Mouse (Mus musculus) C2C12 (cell line): Measurements from ENCODE around the gene Abhd12. TPM values are rescaled to one million over a fixed set of nuclear protein-coding genes. Genes with fewer than 3 reads are reported as not detected.
A peak's percentile ranks its signal among the peaks of the same experiment; 100 is the strongest.

Source experiments
- H3K27me3 ChIP-seq: one replicate; pipeline ENCODE4 v1.6.1; 2011; ENCODE audit not compliant: control insufficient read depth, insufficient read depth, insufficient read length
- H3K36me3 ChIP-seq: one replicate; pipeline ENCODE4 v1.6.1; 2011; ENCODE audit not compliant: control insufficient read depth, insufficient read depth
- H3K4me3 ChIP-seq: one replicate; pipeline ENCODE4 v1.5.1; 2011; ENCODE audit warnings: mild to moderate bottlenecking, control low read depth; ENCODE audit not compliant: poor library complexity, insufficient read depth, severe bottlenecking
- H3K79me2 ChIP-seq: one replicate; pipeline ENCODE4 v1.6.1; 2011; ENCODE audit not compliant: control insufficient read depth, insufficient read depth
- H3K79me3 ChIP-seq: one replicate; pipeline ENCODE4 v1.6.1; 2011; ENCODE audit warnings: low read depth, control low read depth
- H3ac ChIP-seq: one replicate; pipeline ENCODE3; 2011; ENCODE audit warnings: low read depth; ENCODE audit not compliant: control insufficient read depth, insufficient read length
- CEBPB ChIP-seq: IDR thresholded peaks from one replicate; pipeline ENCODE4 v1.6.1; 2011; ENCODE audit warnings: low read depth, mild to moderate bottlenecking, control low read depth, moderate library complexity
- CTCF ChIP-seq: IDR thresholded peaks from one replicate; pipeline ENCODE4 v1.5.1; 2011; ENCODE audit not compliant: control insufficient read depth, insufficient read depth, insufficient read length
- FOSL1 ChIP-seq: IDR thresholded peaks from one replicate; pipeline ENCODE4 v1.8.0; 2011; ENCODE audit warnings: mild to moderate bottlenecking, low read length; ENCODE audit not compliant: poor library complexity, insufficient read depth, severe bottlenecking
- MAX ChIP-seq: IDR thresholded peaks from one replicate; pipeline ENCODE4 v1.6.1; 2011; ENCODE audit warnings: mild to moderate bottlenecking, control low read depth
- MYOD1 ChIP-seq: IDR thresholded peaks from one replicate; pipeline ENCODE4 v1.6.1; 2011; ENCODE audit warnings: low read depth; ENCODE audit not compliant: control insufficient read depth, insufficient read length
- MYOG ChIP-seq: IDR thresholded peaks from one replicate; pipeline ENCODE4 v1.6.1; 2011; ENCODE audit not compliant: control insufficient read depth, insufficient read length; ENCODE audit errors: extremely low read depth
- USF1 ChIP-seq: IDR thresholded peaks from one replicate; pipeline ENCODE4 v1.6.1; 2011; ENCODE audit warnings: low read depth, mild to moderate bottlenecking, control low read depth, moderate library complexity
- polyA plus RNA-seq: library from polyadenylated mRNA; unstranded; fragments of >200 nt; fragmentation: generic; extraction: Trizol; gene quantifications from one replicate; pipeline ENCODE4 v1.2.1, GENCODE M21; 2012; ENCODE audit warnings: missing spikeins

The Abhd12 gene
- polyA plus RNA-seq, 1 experiment = 62.7 TPM

DNA sequence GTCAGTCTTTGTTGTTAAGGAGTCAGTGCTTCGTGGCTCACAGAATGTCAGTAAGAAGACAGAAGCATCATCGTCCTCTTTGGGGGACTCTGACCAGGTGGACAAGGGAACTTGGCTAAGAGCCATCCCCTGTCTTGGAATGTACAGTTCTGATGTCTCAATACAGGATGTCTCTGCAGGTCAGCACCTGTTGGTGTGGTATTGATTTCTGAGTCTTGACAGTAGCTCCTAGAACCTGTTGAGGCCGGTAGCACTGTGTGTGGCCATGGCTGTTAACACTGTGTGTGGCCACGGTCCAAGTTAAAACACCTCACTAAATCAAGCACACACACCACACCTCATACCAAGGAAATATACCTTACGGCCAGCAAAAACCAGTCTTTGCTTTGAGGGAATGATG lies 103.9 kb downstream of the Abhd12 start:
- Histone ChIP-seq H3K36me3 (peaks cover 26% of the 10 kb centered on the region), H3K79me2 (no peaks in the 10 kb centered on the region), H3K79me3 (no peaks in the 10 kb centered on the region), H3ac (no peak overlapping the region), H3K4me3 (no peak overlapping the region), H3K27me3 (no peaks in the 10 kb centered on the region)
- TF ChIP-seq FOSL1 (no peak), CTCF (no peak), MYOD1 (no peak), CEBPB (no peak), MYOG (no peak), MAX (no peak), USF1 (no peak)

DNA sequence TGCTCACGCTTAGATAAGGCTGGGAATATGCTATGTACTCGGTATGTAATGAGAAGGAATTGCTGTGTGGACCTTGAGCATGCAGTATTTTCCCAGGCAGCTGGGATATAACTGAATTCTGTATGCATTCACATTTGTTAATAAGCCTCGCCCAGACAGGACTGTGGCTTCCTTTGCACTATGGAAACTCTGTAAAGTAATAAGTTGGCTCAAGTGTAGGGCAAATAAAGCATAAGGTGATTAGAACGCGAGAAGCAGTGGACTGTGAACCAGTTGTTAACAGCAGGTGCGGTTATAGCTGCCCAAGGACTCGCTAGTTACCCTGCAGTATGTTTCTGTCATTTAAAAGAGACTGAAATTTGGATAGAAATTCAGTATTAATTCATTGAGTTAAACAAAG lies 106.5 kb downstream of the Abhd12 start:
- H3K27me3 ChIP-seq = no peaks in the 10 kb centered on the region
- no peak overlapping the region for H3K4me3 ChIP-seq
- H3K79me3 ChIP-seq = no peaks in the 10 kb centered on the region
- TF ChIP-seq CTCF (no peak), MAX (no peak)
- no peak overlapping the region for H3ac ChIP-seq
- peaks cover 11% of the 10 kb centered on the region for H3K36me3 ChIP-seq
- no peaks in the 10 kb centered on the region for H3K79me2 ChIP-seq

DNA sequence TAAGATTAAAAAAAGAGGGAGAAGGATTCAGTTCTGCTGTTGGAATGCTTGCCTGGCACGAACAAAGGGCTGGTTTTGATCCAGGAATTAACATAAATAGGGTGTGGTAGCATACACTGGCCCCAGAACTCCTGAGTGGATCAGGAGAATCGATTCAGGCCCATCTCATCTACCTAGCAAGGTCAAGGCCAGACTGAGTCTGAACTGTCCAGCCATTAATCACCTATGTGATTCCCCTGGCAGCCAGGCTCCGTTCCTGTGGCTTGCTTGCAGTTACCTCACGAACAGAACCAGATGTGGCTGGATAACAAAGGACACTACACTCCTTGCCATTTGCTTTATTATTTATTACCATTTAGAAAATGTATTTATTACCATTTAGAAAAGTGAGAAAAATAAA lies 111.2 kb downstream of the Abhd12 start:
- Histone ChIP-seq H3K79me3 (no peaks in the 10 kb centered on the region), H3ac (no peak overlapping the region), H3K27me3 (no peaks in the 10 kb centered on the region), H3K79me2 (peaks cover 7% of the 10 kb centered on the region), H3K4me3 (no peak overlapping the region), H3K36me3 (peaks cover 3% of the 10 kb centered on the region)
- TF ChIP-seq CEBPB = no peak
- no peak for TF ChIP-seq MYOG
- no peak for TF ChIP-seq USF1
- TF ChIP-seq FOSL1 = no peak
- no peak for TF ChIP-seq CTCF
- no peak for TF ChIP-seq MYOD1
- no peak for TF ChIP-seq MAX

DNA sequence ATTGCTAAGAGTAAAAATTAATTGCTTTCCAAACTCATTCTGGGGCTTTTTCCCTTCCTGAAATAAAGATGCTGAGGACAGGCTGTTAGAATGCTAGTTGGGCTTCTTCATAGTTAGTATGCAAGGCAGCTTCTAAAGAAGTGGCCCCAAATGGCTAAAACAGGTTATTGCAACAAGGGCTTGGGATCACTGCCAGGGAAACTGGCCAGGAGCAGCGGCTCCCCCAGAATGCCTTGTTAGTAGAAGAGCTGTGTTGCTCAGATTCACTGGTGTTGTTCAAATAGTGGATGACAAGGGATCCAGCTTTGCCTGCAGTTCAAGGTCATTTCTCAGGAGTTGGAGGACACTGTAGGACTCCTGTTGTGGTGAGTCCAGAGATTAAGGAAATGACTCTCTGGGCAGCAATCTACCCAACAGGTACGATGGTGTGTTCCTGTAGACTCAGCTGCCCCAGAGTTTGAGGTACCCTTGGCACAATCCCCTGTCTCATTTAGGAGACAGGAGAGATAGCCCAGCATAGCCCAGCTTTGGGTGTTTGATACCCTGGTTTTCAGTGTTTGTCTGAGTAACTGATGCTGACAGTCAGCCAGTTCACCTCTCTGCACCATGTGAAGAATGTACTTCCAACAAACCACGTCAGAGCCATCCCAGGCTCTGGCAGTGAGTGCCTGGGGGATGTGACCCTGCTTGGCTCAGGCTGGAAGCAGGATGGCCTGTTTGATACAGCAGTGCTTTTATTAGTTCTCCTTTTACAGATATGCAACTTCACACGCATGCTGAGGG lies 115.6 kb downstream of the Abhd12 start:
- no peaks in the 10 kb centered on the region for H3K79me3 ChIP-seq
- H3K4me3 ChIP-seq = no peak overlapping the region
- peaks cover 21% of the 10 kb centered on the region for H3K79me2 ChIP-seq
- H3ac ChIP-seq = no peak overlapping the region
- no peaks in the 10 kb centered on the region for H3K27me3 ChIP-seq
- H3K36me3 ChIP-seq = peaks cover 3% of the 10 kb centered on the region
- TF ChIP-seq CEBPB (no peak), MAX (no peak), USF1 (no peak), FOSL1 (no peak), MYOG (no peak), MYOD1 (no peak), CTCF (no peak)

DNA sequence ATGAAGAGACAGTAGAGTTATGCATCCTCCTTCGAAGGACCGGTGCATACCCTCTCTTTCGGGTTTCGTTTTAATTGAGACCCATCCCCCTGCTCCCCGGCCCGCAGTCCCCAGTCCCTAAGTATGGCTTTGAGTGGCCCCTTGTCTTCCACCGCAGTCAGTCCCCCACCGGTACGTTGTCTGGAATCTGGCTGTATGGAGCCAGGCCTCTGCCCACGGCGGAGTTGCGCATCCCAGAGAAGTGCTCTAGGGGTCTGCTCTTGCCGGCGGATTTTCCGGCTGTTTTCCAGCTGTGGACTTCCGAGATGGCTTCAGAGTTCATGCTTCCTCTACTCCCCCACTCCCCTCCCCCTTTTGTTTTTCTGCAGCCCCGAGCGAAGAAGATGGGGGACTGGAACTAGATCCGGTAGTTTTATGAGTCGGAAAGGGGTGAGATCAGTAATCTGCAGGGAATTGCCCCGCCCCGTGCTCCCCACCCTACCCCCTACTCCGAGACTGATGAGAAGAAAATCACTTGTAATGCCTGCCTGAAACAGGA lies 117.2 kb downstream of the Abhd12 start:
- H3ac ChIP-seq = peak overlapping the region; percentile 100
- peak overlapping the region; percentile 79 for H3K4me3 ChIP-seq
- H3K27me3 ChIP-seq = no peaks in the 10 kb centered on the region
- no peaks in the 10 kb centered on the region for H3K79me3 ChIP-seq
- TF ChIP-seq MYOG = no peak
- H3K36me3 ChIP-seq = peaks cover 3% of the 10 kb centered on the region
- H3K79me2 ChIP-seq = peaks cover 21% of the 10 kb centered on the region
